Mouse (Mus musculus) naive thymus-derived CD4-positive, alpha-beta T cell, adult 2 months (primary cell): ENCODE results near the gene Spats2.
A peak's percentile ranks its signal among the peaks of the same experiment; 100 is the strongest.
"Not testable (repeated sequence)": the region's sequence is repeated elsewhere in the genome, so short reads cannot be mapped to it uniquely, and the experiment has no call there.

Source experiments
- DNase-seq: peaks from one replicate; pipeline ENCODE4 v3.0.0-alpha.2; 2011; ENCODE audit warnings: low read depth

The Spats2 gene

GRCm38 (mm10) chr15:99125711-99126080, at the start of gene Spats2:
Gene Spats2, plus strand, starts transcription at chr15:99125916.
- DNase-seq = peak; percentile 38

GRCm38 (mm10) chr15:99076011-99076410, 49.7 kb upstream of the Spats2 start:
- DNase-seq = not testable (repeated sequence)

- DNase-seq = no peak
Observed at GRCm38 (mm10) chr15:99078181-99078910, 47.4 kb upstream of the Spats2 start.

GRCm38 (mm10) chr15:99079804-99080203, 45.9 kb upstream of the Spats2 start:
- DNase-seq = no peak

- no peak for DNase-seq
Observed at GRCm38 (mm10) chr15:99082322-99082721, 43.4 kb upstream of the Spats2 start.

- no peak for DNase-seq
Observed at GRCm38 (mm10) chr15:99082840-99083239, 42.9 kb upstream of the Spats2 start.

- peak; percentile 63 for DNase-seq
Observed at GRCm38 (mm10) chr15:99083258-99083657, 42.5 kb upstream of the Spats2 start.

GRCm38 (mm10) chr15:99083867-99084557, 41.7 kb upstream of the Spats2 start:
- no peak for DNase-seq

- no peak for DNase-seq
Observed at GRCm38 (mm10) chr15:99084618-99085017, 41.1 kb upstream of the Spats2 start.

- no peak for DNase-seq
Observed at GRCm38 (mm10) chr15:99085997-99086396, 39.7 kb upstream of the Spats2 start.

GRCm38 (mm10) chr15:99087253-99088075, 38.3 kb upstream of the Spats2 start, which contains the start of gene C1ql4:
Gene C1ql4, minus strand, starts transcription at chr15:99087817.
- DNase-seq = peak; percentile 62

GRCm38 (mm10) chr15:99088292-99088691, 37.4 kb upstream of the Spats2 start:
- DNase-seq = peak; percentile 91

- no peak for DNase-seq
Observed at GRCm38 (mm10) chr15:99089069-99089468, 36.6 kb upstream of the Spats2 start.

- DNase-seq = no peak
Observed at GRCm38 (mm10) chr15:99092870-99093269, 32.8 kb upstream of the Spats2 start, which contains the start of gene Dnajc22. Gene Dnajc22, plus strand, starts transcription at chr15:99093170.

- peak; percentile 58 for DNase-seq
Observed at GRCm38 (mm10) chr15:99093291-99094258, 32.1 kb upstream of the Spats2 start.

GRCm38 (mm10) chr15:99094631-99095270, 31.0 kb upstream of the Spats2 start:
- no peak for DNase-seq

GRCm38 (mm10) chr15:99095356-99095755, 30.4 kb upstream of the Spats2 start:
- DNase-seq = peak; percentile 27

GRCm38 (mm10) chr15:99096061-99096793, 29.5 kb upstream of the Spats2 start:
- DNase-seq = no peak

- DNase-seq = peak; percentile 32
Observed at GRCm38 (mm10) chr15:99096831-99097500, 28.8 kb upstream of the Spats2 start.
